Comparison of ENCODE assay signal across 9 mouse cellular contexts in genomic region chr3:62924441-62924840, GRCm38 (mm10).
DNase-seq lines count a peak whose midpoint lies in the region; ATAC-seq lines count a peak whose summit lies in the region.
"Had no signal": no experiment of that assay in that cellular context is flagged by ENCODE, and none has a peak within 500 bp of the region (broad histone marks: within the 10 kb centered on the region; RNA-seq: fewer than 3 reads in every experiment).

No protein-coding gene starts in this region.

- intact Hi-C loops in heart, postnatal 25 days (cut with DNase I): loop anchor here (10.0 kb wide), 1 partner anchor 940 kb away; no protein-coding TSS in a partner anchor

- ATAC-seq in midbrain, embryonic 16.5 days: 0 out of 2 replicates have a peak, but pooled peaks have one; percentile 48
- ATAC-seq in midbrain, embryonic 13.5 days: no peak
- no peak for ATAC-seq in embryonic facial prominence, embryonic 14.5 days (ENCODE audit: low read depth)
- ATAC-seq in granulocyte monocyte progenitor cell, adult 5-6 weeks (replicated peaks; ENCODE audit: poor library complexity, severe bottlenecking): no peak

- H3K27me3 ChIP-seq in midbrain, embryonic 16.5 days (ENCODE audit: control insufficient read depth, insufficient read depth, low read depth, low read length): no peaks in the 10 kb centered on the region
- H3K27me3 ChIP-seq in midbrain, embryonic 13.5 days: no peaks in the 10 kb centered on the region
- H3K27me3 ChIP-seq in embryonic facial prominence, embryonic 14.5 days (replicated peaks; ENCODE audit: control insufficient read depth, insufficient read depth, low read length): no peaks in the 10 kb centered on the region

- no peak overlapping the region for H3K4me2 ChIP-seq in midbrain, embryonic 16.5 days (ENCODE audit: low read length)
- H3K4me2 ChIP-seq in midbrain, embryonic 13.5 days (replicated peaks): no peak overlapping the region
- no peak overlapping the region for H3K4me2 ChIP-seq in embryonic facial prominence, embryonic 14.5 days (ENCODE audit: low read depth, low read length)

- H3K27ac ChIP-seq in midbrain, embryonic 16.5 days (ENCODE audit: low read length): no peak overlapping the region
- H3K27ac ChIP-seq in midbrain, embryonic 13.5 days: no peak overlapping the region
- H3K27ac ChIP-seq in embryonic facial prominence, embryonic 14.5 days (replicated peaks; ENCODE audit: low read depth, low read length): no peak overlapping the region

- H3K9me3 ChIP-seq in midbrain, embryonic 16.5 days (replicated peaks; ENCODE audit: control insufficient read depth, low read length, poor library complexity, severe bottlenecking): no peaks in the 10 kb centered on the region
- no peaks in the 10 kb centered on the region for H3K9me3 ChIP-seq in midbrain, embryonic 13.5 days
- no peaks in the 10 kb centered on the region for H3K9me3 ChIP-seq in embryonic facial prominence, embryonic 14.5 days (ENCODE audit: control insufficient read depth, low read length)

- no peaks in the 10 kb centered on the region for H3K4me1 ChIP-seq in midbrain, embryonic 16.5 days (ENCODE audit: control insufficient read depth, insufficient read depth, low read length)
- no peaks in the 10 kb centered on the region for H3K4me1 ChIP-seq in midbrain, embryonic 13.5 days (replicated peaks)
- H3K4me1 ChIP-seq in embryonic facial prominence, embryonic 14.5 days (ENCODE audit: control insufficient read depth, insufficient read depth, low read length): no peaks in the 10 kb centered on the region

- H3K36me3 ChIP-seq in midbrain, embryonic 16.5 days (ENCODE audit: control insufficient read depth, insufficient read depth, low read length): no peaks in the 10 kb centered on the region
- no peaks in the 10 kb centered on the region for H3K36me3 ChIP-seq in midbrain, embryonic 13.5 days
- no peaks in the 10 kb centered on the region for H3K36me3 ChIP-seq in embryonic facial prominence, embryonic 14.5 days (ENCODE audit: control insufficient read depth, insufficient read depth, low read length)

- 5% methylated on average over 1 of the region's 1 CpGs for WGBS in midbrain, embryonic 16.5 days
- WGBS in midbrain, embryonic 13.5 days: 13% methylated on average over 1 of the region's 1 CpGs
- 5% methylated on average over 1 of the region's 1 CpGs for WGBS in embryonic facial prominence, embryonic 14.5 days

- peak; percentile 7 for DNase-seq in heart, adult 8-10 months (ENCODE audit: low spot score)
- DNase-seq in heart, postnatal 25 days (ENCODE audit: low spot score): no peak
- peak; percentile 75 for DNase-seq in embryonic facial prominence, embryonic 14.5 days (ENCODE audit: low spot score)
- DNase-seq in right cerebral cortex, postnatal 36 days (ENCODE audit: low spot score in 2 of 2): peak; percentile 4 to 10
- DNase-seq in adrenal gland, adult 8-10 months: no peak

- no peak overlapping the region for H3K4me3 ChIP-seq in midbrain, embryonic 16.5 days (ENCODE audit: low read depth, low read length)
- H3K4me3 ChIP-seq in midbrain, embryonic 13.5 days (replicated peaks): no peak overlapping the region
- H3K4me3 ChIP-seq in embryonic facial prominence, embryonic 14.5 days (ENCODE audit: low read depth, low read length): no peak overlapping the region
- H3K4me3 ChIP-seq: myocyte had no signal

- no peak overlapping the region for H3K9ac ChIP-seq in midbrain, embryonic 16.5 days (ENCODE audit: low read depth, low read length)
- H3K9ac ChIP-seq in midbrain, embryonic 13.5 days (replicated peaks): no peak overlapping the region
- H3K9ac ChIP-seq in embryonic facial prominence, embryonic 14.5 days (ENCODE audit: low read depth, low read length): no peak overlapping the region

Comparison
In these comparisons a context has a peak if more than half of its experiments do, and no peak if none do; other contexts are left out.
1. DNase-seq: peak in heart, adult 8-10 months (single experiment), embryonic facial prominence, embryonic 14.5 days (single experiment) and right cerebral cortex, postnatal 36 days (2 of 2); none in heart, postnatal 25 days (single experiment) and adrenal gland, adult 8-10 months (single experiment).